ENCODE assay signal across 15 mouse cellular contexts in genomic region chr15:96602043-96602442, GRCm38 (mm10). TPM values are rescaled to one million over a fixed set of nuclear protein-coding genes. Genes with fewer than 3 reads are reported as not detected.
A peak's percentile ranks its signal among the peaks of the same experiment; 100 is the strongest.
DNase-seq lines count a peak whose midpoint lies in the region; ATAC-seq lines count a peak whose summit lies in the region.
"Had no signal": no experiment of that assay in that cellular context is flagged by ENCODE, and none has a peak within 500 bp of the region (broad histone marks: within the 10 kb centered on the region; RNA-seq: fewer than 3 reads in every experiment).

No protein-coding gene starts in this region.

- peaks cover 24% of the 10 kb centered on the region for H3K4me1 ChIP-seq in embryonic facial prominence, embryonic 15.5 days
- peaks cover 14% of the 10 kb centered on the region for H3K4me1 ChIP-seq in embryonic facial prominence, embryonic 10.5 days
- peaks cover 47% of the 10 kb centered on the region for H3K4me1 ChIP-seq in heart, embryonic 16.5 days (ENCODE audit: control insufficient read depth, insufficient read depth, low read length)
- H3K4me1 ChIP-seq in midbrain, embryonic 13.5 days (replicated peaks), result peaks cover 55% of the 10 kb centered on the region
- H3K4me1 ChIP-seq in midbrain, embryonic 10.5 days, result peaks cover 56% of the 10 kb centered on the region
- peaks cover 12% of the 10 kb centered on the region; the same call in 1 of the 2 replicates for H3K4me1 ChIP-seq in stomach, embryonic 16.5 days (ENCODE audit: control insufficient read depth, insufficient read depth, low read length)

- no peak overlapping the region for H3K4me3 ChIP-seq in embryonic facial prominence, embryonic 15.5 days (replicated peaks)
- H3K4me3 ChIP-seq in embryonic facial prominence, embryonic 10.5 days, result no peak overlapping the region
- no peak overlapping the region for H3K4me3 ChIP-seq in heart, embryonic 16.5 days (ENCODE audit: low read length)
- no peak overlapping the region for H3K4me3 ChIP-seq in midbrain, embryonic 13.5 days (replicated peaks)
- no peak overlapping the region for H3K4me3 ChIP-seq in midbrain, embryonic 10.5 days
- no peak overlapping the region for H3K4me3 ChIP-seq in stomach, embryonic 16.5 days (replicated peaks; ENCODE audit: low read length)
- H3K4me3 ChIP-seq: erythroblast, embryonic 14.5 days had no signal

- H3K4me2 ChIP-seq in embryonic facial prominence, embryonic 15.5 days (replicated peaks), result no peak overlapping the region
- peak overlapping the region; percentile 13; the same call in 1 of the 2 replicates for H3K4me2 ChIP-seq in heart, embryonic 16.5 days (ENCODE audit: low read depth, low read length)
- H3K4me2 ChIP-seq in midbrain, embryonic 13.5 days (replicated peaks), result no peak overlapping the region
- peak overlapping the region; percentile 2; the same call in 1 of the 2 replicates for H3K4me2 ChIP-seq in stomach, embryonic 16.5 days (ENCODE audit: low read depth, low read length)

- H3K27ac ChIP-seq in embryonic facial prominence, embryonic 15.5 days (replicated peaks), result 0 out of 2 replicates have a peak overlapping the region, but pooled peaks have one; percentile 22
- H3K27ac ChIP-seq in embryonic facial prominence, embryonic 10.5 days (replicated peaks), result no peak overlapping the region
- peak overlapping the region; percentile 37; the same call in 1 of the 2 replicates for H3K27ac ChIP-seq in heart, embryonic 16.5 days (ENCODE audit: low read length)
- H3K27ac ChIP-seq in midbrain, embryonic 13.5 days, result 0 out of 2 replicates have a peak overlapping the region, but pooled peaks have one; percentile 30
- no peak overlapping the region for H3K27ac ChIP-seq in midbrain, embryonic 10.5 days (replicated peaks)
- H3K27ac ChIP-seq in stomach, embryonic 16.5 days (ENCODE audit: low read length), result 0 out of 2 replicates have a peak overlapping the region, but pooled peaks have one; percentile 22
- H3K27ac ChIP-seq: liver, embryonic 14.5 days had no signal

- no peak for DNase-seq in embryonic facial prominence, embryonic 10.5 days (ENCODE audit: low spot score)
- no peak for DNase-seq in heart, postnatal 4 days
- no peak for DNase-seq in midbrain, embryonic 10.5 days (ENCODE audit: low spot score)
- DNase-seq: cerebellum, adult 18-20 months; kidney, postnatal 10 days; thymus, postnatal 25 days had no signal

- no peak for ATAC-seq in embryonic facial prominence, embryonic 15.5 days (ENCODE audit: insufficient number of reproducible peaks, low FRiP score, low TSS enrichment, low read depth)
- ATAC-seq in heart, embryonic 16.5 days (replicated peaks; ENCODE audit: extremely low read depth, insufficient read depth, low FRiP score), result no peak
- no peak for ATAC-seq in midbrain, embryonic 13.5 days
- ATAC-seq in stomach, embryonic 16.5 days (ENCODE audit: insufficient read depth, low FRiP score), result no peak
- ATAC-seq in megakaryocyte-erythroid progenitor cell, adult 5-6 weeks (replicated peaks; ENCODE audit: low FRiP score, low TSS enrichment, poor library complexity, severe bottlenecking), result no peak
- ATAC-seq: intestine, embryonic 16.5 days; Patski had no signal

- peaks cover 17% of the 10 kb centered on the region; the same call in 1 of the 2 replicates for H3K36me3 ChIP-seq in embryonic facial prominence, embryonic 15.5 days
- H3K36me3 ChIP-seq in embryonic facial prominence, embryonic 10.5 days (replicated peaks), result peaks cover 95% of the 10 kb centered on the region
- peaks cover 11% of the 10 kb centered on the region for H3K36me3 ChIP-seq in heart, embryonic 16.5 days (ENCODE audit: control insufficient read depth, insufficient read depth)
- H3K36me3 ChIP-seq in midbrain, embryonic 13.5 days, result peaks cover 37% of the 10 kb centered on the region
- peaks cover 94% of the 10 kb centered on the region for H3K36me3 ChIP-seq in midbrain, embryonic 10.5 days
- no peaks in the 10 kb centered on the region for H3K36me3 ChIP-seq in stomach, embryonic 16.5 days (ENCODE audit: control insufficient read depth, insufficient read depth, low read length)

- no peak overlapping the region for H3K9ac ChIP-seq in embryonic facial prominence, embryonic 15.5 days
- peak overlapping the region; percentile 39; the same call in 1 of the 2 replicates for H3K9ac ChIP-seq in heart, embryonic 16.5 days (ENCODE audit: low read length)
- no peak overlapping the region; the same call in 1 of the 2 replicates for H3K9ac ChIP-seq in midbrain, embryonic 13.5 days (replicated peaks)
- H3K9ac ChIP-seq in stomach, embryonic 16.5 days (ENCODE audit: low read length), result peak overlapping the region; percentile 38; the same call in 1 of the 2 replicates
- H3K9ac ChIP-seq: liver, embryonic 14.5 days had no signal

- 82% methylated on average over 16 of the region's 16 CpGs for WGBS in embryonic facial prominence, embryonic 15.5 days
- 89% methylated on average over 16 of the region's 16 CpGs for WGBS in embryonic facial prominence, embryonic 10.5 days
- 51% methylated on average over 16 of the region's 16 CpGs for WGBS in heart, embryonic 16.5 days
- WGBS in midbrain, embryonic 13.5 days, result 76% methylated on average over 16 of the region's 16 CpGs
- WGBS in midbrain, embryonic 10.5 days, result 90% methylated on average over 16 of the region's 16 CpGs
- WGBS in stomach, embryonic 16.5 days, result 73% methylated on average over 16 of the region's 16 CpGs

- H3K9me3 ChIP-seq in embryonic facial prominence, embryonic 15.5 days (replicated peaks), result no peaks in the 10 kb centered on the region
- H3K9me3 ChIP-seq in embryonic facial prominence, embryonic 10.5 days, result no peaks in the 10 kb centered on the region
- H3K9me3 ChIP-seq in heart, embryonic 16.5 days (replicated peaks; ENCODE audit: control insufficient read depth, low read length), result no peaks in the 10 kb centered on the region
- no peaks in the 10 kb centered on the region for H3K9me3 ChIP-seq in midbrain, embryonic 13.5 days
- H3K9me3 ChIP-seq in midbrain, embryonic 10.5 days (replicated peaks), result no peaks in the 10 kb centered on the region
- no peaks in the 10 kb centered on the region for H3K9me3 ChIP-seq in stomach, embryonic 16.5 days (replicated peaks; ENCODE audit: control insufficient read depth, low read length)

- no peaks in the 10 kb centered on the region for H3K27me3 ChIP-seq in embryonic facial prominence, embryonic 15.5 days
- no peaks in the 10 kb centered on the region for H3K27me3 ChIP-seq in embryonic facial prominence, embryonic 10.5 days (replicated peaks; ENCODE audit: low read depth, poor library complexity, severe bottlenecking)
- no peaks in the 10 kb centered on the region for H3K27me3 ChIP-seq in heart, embryonic 16.5 days (ENCODE audit: control insufficient read depth, insufficient read depth, low read length)
- no peaks in the 10 kb centered on the region for H3K27me3 ChIP-seq in midbrain, embryonic 13.5 days
- no peaks in the 10 kb centered on the region for H3K27me3 ChIP-seq in midbrain, embryonic 10.5 days (ENCODE audit: low read depth, poor library complexity, severe bottlenecking)
- H3K27me3 ChIP-seq in stomach, embryonic 16.5 days (ENCODE audit: control insufficient read depth, insufficient read depth, low read length), result no peaks in the 10 kb centered on the region
- H3K27me3 ChIP-seq: Patski had no signal

RNA-seq across cellular contexts. Expression of gene Slc38a1, which starts 40.7 kb away (rescaled TPM):
- 43.7 and 44.6 TPM in 2 replicates for polyA plus RNA-seq in embryonic facial prominence, embryonic 15.5 days (2015; fragmentation: Nextera tagmentation; extraction: Ambion mirVana)
- polyA plus RNA-seq in embryonic facial prominence, embryonic 10.5 days (2016; fragmentation: Nextera tagmentation; extraction: Ambion mirVana), result 120 and 124 TPM in 2 replicates
- 70.7 and 71.2 TPM in 2 replicates for polyA plus RNA-seq in heart, embryonic 16.5 days (2015; fragmentation: Nextera tagmentation; extraction: Ambion mirVana)
- total RNA-seq in heart, postnatal 4 days (2021), result 10 to 100 TPM; 88.2 to 90.4 TPM
- 156 and 159 TPM in 2 replicates for polyA plus RNA-seq in midbrain, embryonic 13.5 days (2015; fragmentation: Nextera tagmentation; extraction: Ambion mirVana)
- polyA plus RNA-seq in midbrain, embryonic 10.5 days (2016; fragmentation: Nextera tagmentation; extraction: Ambion mirVana), result 111 and 117 TPM in 2 replicates
- polyA plus RNA-seq in stomach, embryonic 16.5 days (2015; fragmentation: Nextera tagmentation; extraction: Ambion mirVana), result 55.6 and 58.0 TPM in 2 replicates
- 63.5 and 84.0 TPM in 2 replicates for total RNA-seq in megakaryocyte-erythroid progenitor cell, adult 5-6 weeks (2014; fragmentation: Nextera tagmentation)
- total RNA-seq in megakaryocyte-erythroid progenitor cell, adult 5-6 weeks (2017), result 51.3 and 52.2 TPM in 2 replicates

Comparison
In these comparisons a context has a peak if more than half of its experiments do, and no peak if none do; other contexts are left out.
1. H3K27ac ChIP-seq: peak in embryonic facial prominence, embryonic 15.5 days (single experiment), heart, embryonic 16.5 days (single experiment), midbrain, embryonic 13.5 days (single experiment) and stomach, embryonic 16.5 days (single experiment); none in embryonic facial prominence, embryonic 10.5 days (single experiment) and midbrain, embryonic 10.5 days (single experiment).
2. H3K4me2 ChIP-seq: peak in heart, embryonic 16.5 days (single experiment) and stomach, embryonic 16.5 days (single experiment); none in embryonic facial prominence, embryonic 15.5 days (single experiment) and midbrain, embryonic 13.5 days (single experiment).
3. H3K9ac ChIP-seq: peak in heart, embryonic 16.5 days (single experiment) and stomach, embryonic 16.5 days (single experiment); none in embryonic facial prominence, embryonic 15.5 days (single experiment) and midbrain, embryonic 13.5 days (single experiment).